ENCODE assay signal across 1 mouse cellular context in the genomic region with DNA sequence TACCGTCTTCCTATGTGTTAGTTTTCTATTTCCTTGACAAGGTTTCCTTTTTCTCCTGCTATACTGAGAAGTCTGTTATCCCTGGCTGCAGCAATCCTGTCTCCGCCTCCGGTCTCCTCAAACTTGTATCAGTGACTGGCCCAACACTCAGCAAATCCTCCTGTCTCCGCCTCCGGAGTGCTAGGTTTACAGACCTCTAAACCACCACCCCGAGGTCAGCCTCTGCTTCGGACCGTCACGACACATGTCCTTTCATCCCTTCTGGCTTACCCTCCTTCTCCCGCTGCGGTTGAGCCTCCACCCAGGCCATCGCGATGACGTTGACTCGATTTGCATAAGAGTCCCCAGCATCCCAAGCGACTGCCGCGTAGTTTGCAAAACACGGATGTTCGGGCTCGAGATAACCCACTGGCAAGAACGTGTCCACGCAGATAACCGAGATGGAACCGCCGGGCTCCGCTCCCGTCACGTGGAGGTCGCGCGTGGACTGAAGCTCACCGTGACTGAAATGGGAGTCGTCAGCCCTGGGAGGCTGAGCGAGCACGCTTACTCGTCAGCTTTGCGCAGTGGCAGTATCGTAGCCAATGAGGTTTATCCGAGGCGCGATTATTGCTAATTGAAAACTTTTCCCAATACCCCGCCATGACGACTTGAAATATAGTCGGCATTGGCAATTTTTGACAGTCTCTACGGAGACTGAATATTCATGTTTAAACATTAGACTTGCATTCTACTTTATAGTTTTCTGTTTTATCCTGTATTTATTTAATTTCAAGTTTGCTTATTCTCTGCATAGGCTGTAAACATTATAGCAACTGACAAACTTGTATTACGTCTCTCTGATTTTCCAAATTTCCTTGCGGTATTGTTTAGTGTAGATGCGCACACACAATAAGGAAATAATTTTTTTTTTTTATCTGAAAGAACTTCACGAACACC.
TF ChIP-seq lines count a peak whose summit lies in the region.

No protein-coding gene starts in this region.

TF ChIP-seq in myocyte, 11 proteins besides CTCF, POLR2A, EP300 and RAD21 (continued from another document):
- TF ChIP-seq POLR2AphosphoS2 (IDR thresholded peaks at IDR 0.05; ENCODE audit: insufficient read length, low read depth): peak; percentile 88
- no peak for TF ChIP-seq TCF12 (IDR thresholded peaks at IDR 0.05; ENCODE audit: insufficient read depth, poor library complexity, severe bottlenecking)
TF ChIP-seq in myocyte: peak in this region for 2.
